Mouse (Mus musculus) right cerebral cortex, adult 2 months (tissue): ENCODE data around the gene Hagh.

ENCODE experiments used
- DNase-seq, 2 experiments: peaks; one replicate each; pipeline ENCODE4 v3.0.0; 2021 to 2022; ENCODE audit warnings: low spot score in 2 of 2

Gene Hagh

DNA sequence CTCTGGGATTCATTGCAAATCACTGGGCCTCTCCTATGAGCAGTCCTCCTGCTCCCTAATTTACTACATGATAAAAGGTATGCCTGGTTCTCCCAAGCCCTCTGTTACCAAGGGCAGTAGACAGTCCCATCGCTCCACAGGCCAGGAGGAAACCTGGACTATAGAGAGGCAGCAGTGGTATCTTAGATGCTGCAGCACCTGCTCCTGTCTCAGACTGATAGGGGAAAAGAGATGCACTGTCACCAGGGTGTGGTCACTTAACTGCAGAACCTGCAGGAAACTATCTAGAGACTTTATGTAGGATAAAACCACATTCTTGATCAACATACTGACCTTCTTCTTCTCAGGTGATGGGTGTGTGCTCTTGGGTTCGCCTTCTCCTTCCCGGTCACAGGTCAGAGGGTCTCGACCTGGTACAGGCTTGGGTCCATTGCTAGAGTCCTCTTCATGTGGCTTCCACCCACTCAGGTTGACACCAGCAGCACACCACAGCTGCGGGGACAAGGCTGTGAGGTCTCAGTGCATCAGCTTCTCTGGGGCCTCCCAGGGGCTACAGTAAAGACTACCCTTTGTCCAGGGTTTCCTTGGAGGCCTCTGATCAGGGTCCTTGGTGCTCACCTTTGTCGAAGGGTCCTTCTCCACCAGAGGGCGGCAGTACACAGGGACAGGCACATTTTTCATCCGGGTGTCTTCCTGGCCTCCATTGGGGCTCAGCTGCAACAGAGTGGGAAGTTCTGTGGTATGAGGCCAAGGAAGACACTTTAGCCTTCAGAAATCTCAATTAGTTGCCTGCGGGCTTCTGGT, 62.9 kb downstream of the Hagh start:
- no peak for DNase-seq

DNA sequence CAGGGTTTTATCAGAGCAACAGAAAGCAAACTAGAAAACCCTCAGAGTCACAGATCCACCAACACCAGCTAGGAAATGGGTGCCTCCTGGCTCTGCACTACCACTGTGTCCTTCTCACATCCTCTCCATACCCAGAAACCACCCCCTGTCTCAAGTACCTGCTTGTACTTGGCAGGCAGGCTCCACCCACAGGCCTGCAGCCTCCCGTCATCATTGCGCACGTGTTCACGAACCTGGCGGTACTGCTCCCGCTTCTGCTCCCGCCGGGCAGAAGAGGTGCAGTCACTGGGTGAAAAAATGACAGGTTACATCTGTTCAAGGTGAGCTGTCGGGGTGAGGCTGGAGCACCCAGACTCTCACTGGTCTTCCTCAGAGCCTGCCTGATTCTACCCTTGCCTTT, 63.8 kb downstream of the Hagh start:
- no peak for DNase-seq

DNA sequence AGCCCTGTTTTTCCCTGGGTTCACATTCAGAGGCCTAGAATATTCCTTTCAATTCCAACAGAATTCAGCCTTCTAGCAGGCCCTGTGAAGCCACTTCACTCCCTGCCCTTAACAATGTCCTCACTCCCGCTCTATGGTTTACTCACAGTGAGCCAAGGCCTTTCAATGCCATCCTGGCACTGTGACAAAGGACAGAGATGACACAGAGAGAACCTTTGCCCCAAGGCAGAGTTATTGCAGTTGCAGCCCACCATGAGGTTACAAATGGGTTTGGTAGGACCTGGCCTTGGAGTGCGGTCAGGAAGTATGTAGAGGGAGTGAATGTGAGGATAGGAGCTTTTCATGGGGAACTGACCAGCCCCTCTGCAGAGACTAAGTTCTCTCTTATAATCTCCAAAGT, 67.6 kb downstream of the Hagh start:
- no peak for DNase-seq

DNA sequence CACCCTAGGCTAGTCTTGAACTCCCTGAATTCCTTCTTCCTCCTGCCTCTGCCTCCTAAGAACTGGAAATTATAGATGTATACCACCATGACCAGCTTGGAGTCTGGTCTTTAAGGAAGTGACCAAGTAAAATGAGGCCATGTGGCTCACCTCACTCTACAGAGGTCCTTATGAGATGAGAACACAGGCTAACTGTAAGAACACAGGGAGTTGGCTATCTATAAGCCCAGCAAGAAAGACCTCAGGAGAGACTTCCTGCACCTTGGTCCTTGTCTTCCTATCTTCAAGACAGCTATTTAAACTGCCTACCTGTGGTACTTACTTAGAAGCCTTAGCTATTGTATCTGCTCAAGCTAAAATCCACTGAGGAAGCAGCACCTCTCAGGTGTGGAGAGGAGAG, 74.0 kb downstream of the Hagh start:
- DNase-seq: no peak
